Mouse (Mus musculus) left cerebral cortex, adult 18-20 months (tissue): ENCODE data around the gene Robo1. TPM values are rescaled to one million over a fixed set of nuclear protein-coding genes. Genes with fewer than 3 reads are reported as not detected.
"Not testable (repeated sequence)": the region's sequence is repeated elsewhere in the genome, so short reads cannot be mapped to it uniquely, and the experiment has no call there.

Source experiments
- DNase-seq, 2 experiments: peaks; one replicate each; pipeline ENCODE4 v3.0.0; 2021 to 2022; ENCODE audit warnings: low spot score in 2 of 2, mixed read lengths in 1 of 2
- total RNA-seq, 2 experiments: library from RNA; stranded (reverse); gene quantifications; 2 replicates each; pipeline ENCODE4 v1.2.3; 2021

Gene Robo1
- total RNA-seq, 2 experiments from 2014 or later, result 47.0 to 48.7 TPM

DNA sequence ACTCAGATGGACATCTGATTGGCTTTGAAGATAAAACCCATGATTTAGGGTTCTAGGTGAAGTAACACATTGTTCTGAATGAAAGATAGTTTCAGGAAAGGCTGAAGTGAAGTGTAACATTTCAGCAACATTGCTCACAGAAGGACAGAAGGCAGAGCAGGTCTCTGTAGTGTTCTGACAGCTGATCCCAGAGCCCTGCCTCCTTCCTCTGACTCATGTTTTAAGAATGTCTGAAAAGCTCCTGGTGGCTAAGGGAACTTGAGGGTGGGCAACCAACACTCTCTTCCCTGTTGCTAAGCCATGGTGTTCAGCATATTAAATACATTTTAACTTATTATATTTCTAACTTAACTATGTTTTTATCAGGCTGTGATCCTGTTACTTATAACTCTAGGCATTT, 126.3 kb downstream of the Robo1 start:
- DNase-seq, result no peak

DNA sequence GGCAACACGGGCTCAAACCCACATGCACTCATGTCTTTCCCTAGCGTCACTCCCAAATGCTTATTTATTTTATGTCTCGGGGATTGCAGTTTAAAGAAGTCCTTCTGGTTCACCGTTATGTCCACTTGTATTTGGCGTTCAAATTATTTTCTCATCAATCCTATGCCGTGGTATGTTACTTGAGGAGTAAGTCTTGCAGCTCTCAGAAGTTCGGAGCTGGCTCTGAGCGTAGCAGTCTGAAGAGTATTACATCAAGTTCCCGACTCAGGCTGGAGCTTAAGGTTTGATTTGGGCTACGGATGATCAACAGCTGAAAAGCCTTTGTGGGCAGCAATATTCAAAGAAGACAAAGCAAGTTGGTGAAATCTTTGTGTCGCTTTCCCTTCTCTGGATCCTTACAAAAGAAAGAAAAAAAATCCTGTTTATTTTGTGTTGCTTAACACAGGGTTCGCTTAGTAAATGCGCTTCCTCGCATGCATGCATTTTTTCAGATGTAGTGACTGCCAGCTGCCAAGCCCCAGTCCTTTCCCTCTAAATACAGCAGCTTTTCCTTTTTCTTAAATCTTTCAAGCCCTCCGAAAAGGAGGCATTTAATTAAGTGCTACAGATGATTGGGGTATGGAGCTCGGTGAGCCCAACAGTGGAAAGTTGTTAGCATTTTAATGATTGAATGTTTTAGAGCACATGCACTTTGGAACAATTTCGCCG, 136.5 kb downstream of the Robo1 start:
- DNase-seq, result no peak

DNA sequence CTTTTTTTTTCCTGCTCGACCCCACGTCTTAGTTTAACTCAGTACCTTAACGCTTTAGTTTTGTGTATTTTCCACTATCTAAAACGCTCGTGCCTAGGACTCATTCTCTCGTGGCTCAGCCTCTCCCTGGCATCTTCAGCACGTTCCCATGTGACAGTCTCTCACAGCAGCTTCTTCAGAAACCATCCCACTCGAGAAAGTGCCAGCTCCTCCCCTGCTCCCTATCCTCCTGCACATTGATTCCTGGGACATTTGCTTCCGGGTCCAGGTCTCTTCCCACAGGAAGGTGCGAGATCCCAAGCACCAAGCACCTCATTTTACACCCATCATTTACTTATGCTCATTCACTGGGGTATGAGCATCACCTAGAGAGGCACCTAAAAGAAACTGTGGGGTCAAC, 150.0 kb downstream of the Robo1 start:
- no peak for DNase-seq

DNA sequence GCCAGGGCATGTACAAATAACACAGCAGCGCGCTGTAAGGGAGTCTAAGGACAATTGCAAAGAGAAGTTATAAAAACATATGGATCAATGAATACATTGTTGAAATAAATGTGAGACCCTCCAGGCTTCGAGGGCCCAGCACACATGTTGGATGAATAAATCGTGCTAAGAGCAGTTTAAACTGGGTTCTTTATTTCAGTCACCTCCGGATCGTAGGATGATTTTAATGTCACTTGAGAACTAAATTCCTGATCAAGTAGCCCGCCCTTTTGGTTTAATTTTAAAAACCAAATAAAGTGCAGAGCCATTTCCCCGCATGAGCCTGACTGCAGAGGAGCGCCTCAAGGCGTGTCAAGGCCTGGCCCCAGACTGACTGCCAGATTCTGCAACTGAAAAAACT, 150.5 kb downstream of the Robo1 start:
- DNase-seq, result no peak

DNA sequence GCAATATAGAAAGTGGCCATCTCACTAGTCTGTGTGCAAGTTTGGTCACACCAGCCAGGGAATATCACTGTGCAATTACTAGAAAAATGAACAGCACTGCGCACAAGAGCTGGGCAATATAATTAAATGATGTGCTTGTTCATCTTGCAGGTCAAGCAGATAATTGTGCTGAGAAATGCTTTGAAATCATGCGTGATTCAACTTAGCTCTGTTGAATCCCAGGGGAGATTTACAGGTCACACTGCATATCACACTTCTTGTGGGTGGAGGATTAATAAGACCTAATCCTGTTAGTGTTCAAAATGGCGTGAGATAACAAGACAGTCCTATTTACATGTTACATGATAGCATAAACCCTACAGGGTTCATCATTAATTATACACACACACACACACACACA, 157.6 kb downstream of the Robo1 start:
- DNase-seq, result no peak

DNA sequence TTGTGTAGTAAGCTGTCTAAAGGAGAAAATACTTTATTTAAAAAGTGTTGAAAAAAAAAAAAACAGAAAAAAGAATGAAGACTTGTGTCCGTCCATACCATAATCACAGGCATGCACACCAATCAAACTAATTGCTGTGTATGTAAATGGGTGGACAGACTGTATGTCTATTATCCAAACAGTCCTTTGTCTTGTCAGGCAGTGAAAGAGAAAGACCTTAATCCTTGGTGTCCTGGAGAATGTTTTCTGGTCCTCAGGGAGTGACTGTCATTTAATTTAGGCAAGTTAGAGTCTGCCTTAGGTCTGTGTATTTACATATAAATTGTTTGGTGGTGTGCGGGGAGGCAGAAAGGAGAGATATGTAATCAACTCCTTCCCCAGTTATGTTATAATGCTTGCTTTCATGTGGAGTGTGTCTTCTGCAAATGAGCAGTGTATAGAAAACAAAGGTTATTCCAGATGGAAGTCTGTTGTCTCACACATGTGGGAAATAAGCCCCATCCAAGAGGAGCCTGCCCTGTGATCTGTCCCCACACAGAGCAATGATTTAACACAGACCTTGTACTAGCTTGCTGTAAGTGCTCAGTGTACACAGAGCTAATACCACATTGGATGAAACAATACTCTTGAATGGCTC, 162.0 kb downstream of the Robo1 start:
- no peak for DNase-seq

DNA sequence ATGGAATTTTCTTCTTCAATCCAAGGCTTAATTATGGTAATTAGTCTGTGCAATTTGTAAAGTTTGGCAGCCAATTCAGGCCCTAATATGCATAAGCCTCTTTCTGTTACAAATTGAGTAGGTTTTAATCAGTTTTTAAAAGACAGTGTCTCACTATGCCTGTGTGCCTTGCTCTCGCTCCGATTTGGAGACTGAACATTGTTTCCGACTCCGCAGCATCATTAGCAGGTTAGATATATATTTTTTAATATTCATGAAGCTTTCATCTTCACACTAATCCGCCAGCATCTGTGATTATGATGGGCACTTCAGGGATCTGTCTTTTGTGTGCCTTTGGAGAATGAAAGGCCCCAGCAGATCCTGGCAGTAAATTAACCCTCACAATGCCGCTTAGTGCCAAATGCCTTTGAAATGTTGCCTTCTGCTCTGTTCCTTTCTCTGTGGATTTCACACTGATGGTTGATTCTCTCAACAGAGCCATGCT, 202.7 kb downstream of the Robo1 start:
- no peak for DNase-seq

DNA sequence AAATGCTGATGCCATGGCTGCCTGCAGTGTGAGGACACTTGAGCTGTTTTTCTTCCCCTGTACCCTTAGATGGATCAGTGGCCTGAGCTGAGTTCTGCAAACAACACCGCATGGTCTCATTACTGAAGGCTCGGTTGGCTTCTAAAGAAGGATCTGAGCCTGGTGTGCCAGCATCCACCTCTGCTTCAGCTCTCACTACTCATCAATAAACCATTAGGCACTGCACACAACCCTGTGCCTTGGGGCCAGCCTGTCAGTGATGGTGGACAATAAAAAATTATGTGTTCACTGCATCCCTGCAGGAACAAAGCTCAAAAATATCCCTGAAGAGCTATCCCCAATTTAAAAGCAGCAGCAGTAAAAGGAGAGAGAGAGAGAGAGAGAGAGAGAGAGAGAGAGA, 223.2 kb downstream of the Robo1 start:
- DNase-seq, result no peak

DNA sequence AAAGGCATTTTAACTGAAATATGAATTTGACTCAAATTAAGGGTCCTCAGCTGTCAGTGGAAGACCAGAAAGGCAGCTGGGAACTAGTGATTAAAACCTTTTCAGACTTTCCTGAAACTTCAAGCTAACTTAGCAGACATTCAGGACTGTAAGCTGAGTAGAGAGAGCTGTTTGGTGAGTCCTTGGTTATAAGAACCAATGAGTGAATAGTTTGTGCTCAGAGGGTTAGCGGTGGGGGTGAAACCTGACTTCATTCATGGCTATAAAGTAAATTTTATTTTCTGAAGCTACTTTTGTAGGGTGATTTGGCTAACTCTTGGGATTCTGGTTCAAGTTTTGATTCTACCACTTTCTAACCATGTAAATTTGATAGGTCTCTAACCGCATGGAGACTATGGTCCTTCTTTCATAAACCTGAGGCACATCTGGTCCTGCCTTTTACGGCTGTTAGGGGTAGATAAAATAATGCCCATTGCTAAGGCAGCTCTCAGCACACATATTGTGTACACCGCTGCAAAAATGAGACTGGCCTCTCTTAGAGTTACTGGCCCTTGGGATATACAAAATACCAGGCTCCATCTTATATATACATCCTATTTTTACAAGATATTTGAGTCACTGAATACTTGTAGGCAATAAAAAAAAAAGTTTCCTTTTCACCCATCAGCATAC, 225.9 kb downstream of the Robo1 start:
- no peak for DNase-seq

DNA sequence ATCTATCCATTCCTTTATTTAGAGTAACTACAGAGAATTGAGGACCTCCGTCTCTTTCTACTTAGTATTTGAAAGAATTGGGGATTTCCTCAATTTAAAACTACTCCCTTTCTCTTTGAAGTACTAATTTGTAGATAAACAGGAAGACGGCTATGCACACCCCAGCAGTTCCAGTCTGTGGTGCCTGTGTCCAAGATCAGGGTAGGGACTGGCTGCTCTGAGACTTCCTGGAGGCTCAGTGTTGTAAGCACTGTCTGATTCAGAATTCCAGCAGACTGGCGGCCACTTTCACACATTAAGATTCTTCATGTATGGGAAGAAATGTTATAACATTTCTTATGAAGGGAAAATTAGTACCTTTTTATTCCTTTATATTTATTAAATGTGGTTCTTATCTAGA, 230.1 kb downstream of the Robo1 start:
- DNase-seq, result no peak

DNA sequence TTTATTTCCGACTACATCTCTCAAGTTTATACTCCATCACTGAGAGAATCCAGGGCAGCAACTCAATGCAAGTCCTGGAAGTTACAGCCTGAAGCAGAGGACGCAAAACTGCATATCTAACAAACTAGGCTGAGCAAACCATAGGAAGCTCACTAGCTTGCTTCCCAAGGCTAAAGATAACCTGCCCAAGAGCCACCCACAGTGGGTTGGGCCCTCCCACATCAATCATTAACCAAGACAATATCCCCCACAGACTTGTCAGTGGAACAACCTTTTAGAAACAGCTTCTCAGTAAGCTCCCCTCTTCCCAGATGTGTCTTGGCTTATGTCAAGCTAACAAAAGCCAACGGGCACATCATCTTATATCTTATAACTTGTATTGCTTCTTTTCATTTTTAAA, 235.8 kb downstream of the Robo1 start:
- no peak for DNase-seq

DNA sequence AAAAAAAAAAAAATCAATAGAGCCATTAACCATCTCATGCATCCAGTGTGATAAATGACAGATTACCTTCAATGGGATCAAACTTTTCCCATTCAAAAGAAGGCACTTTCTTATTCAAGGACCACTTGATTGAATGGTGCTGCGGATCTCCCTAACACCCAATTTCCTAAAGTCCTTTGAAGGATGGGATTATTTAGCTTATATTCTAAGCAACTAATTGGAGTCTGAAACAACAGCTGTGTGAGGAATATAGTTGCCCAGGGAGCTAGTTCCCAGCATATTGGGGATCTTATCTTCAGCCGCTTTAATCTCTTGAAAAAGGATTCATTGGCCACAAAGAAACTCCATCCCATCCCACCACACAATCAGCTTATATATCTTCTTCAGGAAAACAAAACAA, 236.8 kb downstream of the Robo1 start:
- no peak for DNase-seq

DNA sequence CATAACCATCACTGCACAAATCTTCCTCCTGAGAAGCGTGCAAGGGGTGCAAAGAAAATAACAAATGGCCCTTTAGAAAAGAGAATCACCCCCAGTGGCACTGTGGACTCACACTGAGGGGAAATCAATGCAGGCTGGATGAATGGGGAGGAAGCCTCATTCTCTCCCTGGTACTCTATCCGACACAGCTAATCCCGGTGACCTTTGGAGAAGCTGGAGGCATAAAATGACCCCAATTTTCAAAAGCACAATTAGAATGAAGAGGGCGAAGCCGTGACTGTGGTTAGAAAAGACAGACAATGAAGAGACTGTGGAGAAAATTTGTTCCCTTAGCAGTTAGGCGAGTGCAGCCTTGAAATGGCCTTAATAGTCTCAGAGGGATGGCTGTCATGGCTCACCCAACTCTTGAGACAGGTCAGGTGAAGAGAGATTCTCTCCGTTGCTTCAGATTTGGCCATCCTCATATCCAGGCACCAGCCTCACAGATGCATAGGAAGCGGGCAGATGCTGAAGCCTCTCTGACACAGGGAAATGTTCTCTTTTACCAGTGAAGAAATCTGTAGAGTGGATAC, 243.7 kb downstream of the Robo1 start:
- no peak for DNase-seq

DNA sequence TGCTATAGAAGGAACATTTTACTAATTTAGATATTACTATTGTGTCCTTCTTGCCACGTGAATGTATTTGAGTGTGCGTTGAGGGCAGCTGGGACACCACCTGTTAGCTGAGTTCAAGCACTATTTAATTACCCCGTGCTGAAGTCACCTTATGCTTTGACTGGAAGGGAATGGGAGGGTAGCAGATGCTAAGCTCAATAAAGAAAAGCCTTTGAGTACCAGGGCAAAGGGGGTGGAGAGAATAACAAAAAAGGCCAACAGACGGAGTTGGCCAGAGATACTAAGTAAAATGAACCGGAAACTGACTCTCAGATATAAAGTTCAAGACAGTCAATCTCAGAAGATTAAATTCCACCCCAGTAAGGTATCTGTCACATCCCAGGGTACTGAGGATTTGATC, 245.6 kb downstream of the Robo1 start:
- DNase-seq, result no peak

DNA sequence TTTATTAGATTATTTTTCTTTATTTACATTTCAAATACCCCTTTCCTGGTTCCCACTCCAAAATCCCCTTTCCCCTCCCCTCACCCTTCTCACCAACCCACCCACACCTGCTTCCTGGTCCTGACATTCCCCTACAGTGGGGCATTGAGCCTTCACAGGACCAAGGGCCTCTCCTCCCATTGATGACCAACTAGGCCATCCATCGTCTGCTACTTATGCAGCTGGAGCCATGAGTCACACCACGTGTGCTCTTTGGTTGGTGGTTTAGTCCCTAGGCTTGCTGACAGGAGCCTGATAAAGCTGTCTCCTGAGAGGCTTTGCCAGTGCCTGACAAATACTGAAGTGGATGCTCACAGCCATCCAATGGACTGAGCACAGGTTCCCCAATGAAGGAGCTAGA, 254.0 kb downstream of the Robo1 start:
- DNase-seq, result not testable (repeated sequence)

DNA sequence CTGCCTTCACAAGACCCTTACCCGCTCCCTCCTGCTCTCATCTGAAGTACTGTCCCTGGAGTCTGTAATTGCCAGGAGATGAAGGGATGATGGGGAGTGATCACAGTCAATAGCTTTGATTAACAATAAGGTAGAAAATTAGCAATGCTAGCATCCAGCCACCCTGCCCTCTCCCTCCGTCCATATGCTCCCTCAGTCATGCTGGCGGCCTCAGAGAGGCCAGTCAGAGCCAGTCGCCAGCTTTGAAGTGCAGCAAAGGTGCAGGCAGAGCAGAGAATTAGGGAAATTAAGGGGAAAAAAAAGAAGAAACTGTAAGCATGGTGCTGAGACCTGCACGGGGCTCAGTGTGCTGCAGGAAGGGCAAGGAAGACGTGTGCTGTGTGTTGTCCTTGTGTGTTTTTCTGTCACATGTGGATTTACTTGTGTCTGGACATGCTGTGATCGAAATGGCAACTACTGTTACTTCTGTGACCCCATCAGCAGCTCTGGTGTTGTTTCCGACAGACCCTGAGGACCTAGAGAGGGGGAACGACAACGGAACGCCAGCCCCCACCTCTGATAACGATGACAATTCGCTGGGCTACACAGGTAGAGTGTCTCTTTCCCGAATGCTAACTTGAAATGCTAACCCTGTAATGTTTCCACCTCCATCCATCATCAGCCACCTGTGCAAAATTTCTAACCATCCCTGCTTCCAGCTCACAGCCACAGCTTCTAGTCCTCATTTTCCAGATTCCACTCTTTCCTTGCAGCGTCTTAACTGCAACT, 255.3 kb downstream of the Robo1 start:
- DNase-seq, result no peak

DNA sequence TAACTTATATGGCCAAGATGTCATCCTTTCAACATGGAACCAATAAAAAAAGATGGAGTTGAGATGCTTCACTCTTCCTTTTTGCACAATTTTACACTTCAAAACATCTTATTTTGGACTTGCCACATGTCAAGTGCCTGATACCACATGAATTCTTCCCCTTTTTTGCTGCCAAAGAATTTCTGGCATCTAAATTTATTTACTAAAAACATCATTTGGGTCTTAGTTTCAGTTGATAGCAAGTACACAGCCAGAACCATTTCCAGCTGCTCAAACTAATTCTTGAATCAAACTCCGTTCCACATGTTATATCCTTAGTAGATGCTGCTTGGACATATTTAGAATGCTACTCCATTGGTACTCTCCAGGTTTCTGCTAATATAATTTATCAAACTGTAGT, 267.1 kb downstream of the Robo1 start:
- no peak for DNase-seq

DNA sequence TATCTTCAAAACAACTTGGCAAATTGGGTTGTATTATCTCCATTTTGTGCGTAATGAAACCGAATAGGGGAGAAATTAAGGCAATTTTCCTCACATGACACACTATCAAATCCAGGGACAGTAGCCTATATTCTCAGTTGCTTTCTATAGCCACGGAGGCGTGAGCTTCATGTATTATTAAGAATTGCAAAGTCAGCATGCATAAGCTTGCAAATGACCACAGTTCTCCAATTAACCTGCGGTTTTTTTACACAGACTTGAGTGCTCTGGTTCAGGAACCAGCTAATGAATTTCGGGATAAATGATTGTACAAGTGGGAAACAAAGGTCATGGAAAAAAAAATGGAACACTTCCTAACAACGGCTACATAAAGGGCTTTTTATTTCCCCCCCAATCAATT, 268.9 kb downstream of the Robo1 start:
- no peak for DNase-seq

DNA sequence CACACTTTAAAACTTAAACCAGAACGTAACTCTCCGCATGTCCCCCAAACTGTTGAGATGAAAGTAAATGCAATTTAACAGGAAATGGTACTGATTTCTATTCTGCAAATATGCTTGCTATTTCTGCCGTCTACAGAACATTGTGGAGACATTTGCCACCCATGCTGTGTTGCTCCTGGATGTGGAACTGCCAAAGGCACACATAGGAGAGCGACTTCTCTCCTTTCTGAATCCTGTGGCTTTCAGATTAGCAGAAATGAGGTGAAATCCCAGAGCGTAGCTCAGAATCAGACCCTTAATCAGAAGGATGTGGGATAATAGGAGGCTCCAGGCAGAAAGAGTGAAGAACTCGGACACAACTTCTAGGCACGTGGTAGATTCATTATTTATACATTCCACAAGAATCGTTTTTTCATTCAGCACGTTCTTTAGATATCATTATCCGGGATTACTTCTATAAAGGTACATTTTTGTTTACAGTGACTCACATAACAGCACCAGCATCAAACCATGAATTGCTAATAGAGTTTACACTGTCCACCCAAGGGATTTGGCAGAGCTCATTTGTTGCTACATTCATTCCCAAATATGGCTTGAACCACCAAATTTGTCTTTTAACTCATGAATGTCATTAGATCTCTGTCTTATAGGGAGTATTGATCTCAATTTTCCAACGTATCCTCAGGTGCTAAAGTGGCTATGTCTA, 276.5 kb downstream of the Robo1 start:
- DNase-seq, result no peak

DNA sequence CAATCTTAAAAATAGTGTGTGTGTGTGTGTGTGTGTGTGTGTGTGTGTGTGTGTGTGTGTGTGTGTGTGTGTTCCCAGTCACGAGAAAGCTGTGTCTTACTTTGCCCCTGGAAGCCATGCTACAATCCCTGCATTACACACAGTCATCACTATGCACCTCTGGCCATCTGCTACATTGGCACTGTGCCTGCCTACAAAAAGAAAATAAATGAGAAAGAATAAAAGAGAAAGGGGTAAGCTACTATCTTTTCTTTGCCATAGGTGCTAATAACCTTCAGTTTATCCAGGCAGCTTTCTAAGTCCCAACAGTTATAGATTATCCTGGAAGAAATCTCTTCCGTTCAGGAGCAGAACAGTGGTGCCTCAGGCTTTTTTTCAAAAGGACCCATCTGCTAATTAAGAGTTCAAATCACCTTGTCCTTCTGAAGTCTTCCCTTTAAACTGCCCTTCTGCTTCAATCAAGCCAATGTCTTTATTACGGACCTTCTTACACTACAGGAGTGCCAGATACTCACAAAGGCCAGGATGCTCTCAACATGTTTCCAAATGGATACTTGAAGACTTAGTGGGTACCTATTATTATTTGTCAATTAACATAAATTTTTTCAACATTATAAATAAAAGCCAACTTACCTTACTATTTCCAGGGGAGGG, 277.2 kb downstream of the Robo1 start:
- no peak for DNase-seq
